Mouse (Mus musculus): Measurements from ENCODE around the gene Rgs10.

GRCm38 (mm10) chr7:128461285-128462215, 43.0 kb upstream of the Rgs10 start, which contains the start of gene Tial1:
- TF ChIP-seq POLR2A (IDR thresholded peaks at IDR 0.05; ENCODE audit: borderline replicate concordance, extremely low read depth, insufficient read depth, insufficient read length, poor library complexity, severe bottlenecking): peak; percentile 69; the same call in 1 of the 2 replicates
- no peak for TF ChIP-seq CTCF (IDR thresholded peaks at IDR 0.05; ENCODE audit: borderline replicate concordance, extremely low read depth, insufficient read depth, insufficient read length)
